Mouse (Mus musculus) effector memory CD4-positive, alpha-beta T cell, adult 7 months (primary cell): ENCODE results near the gene Zfp384. TPM values are rescaled to one million over a fixed set of nuclear protein-coding genes. Genes with fewer than 3 reads are reported as not detected.

Experiments used
- polyA plus RNA-seq: library from polyadenylated mRNA; unstranded; fragments of 100-300 nt; shearing (Covaris generic); gene quantifications from one replicate; pipeline ENCODE4 v1.2.1, GENCODE M21; 2017

Zfp384 gene
- 55.9 TPM for polyA plus RNA-seq

GRCm38 (mm10) chr6:125009129-125009180 is at the start of gene Zfp384:
Gene Zfp384 (plus strand): TSS chr6:125009145.

GRCm38 (mm10) chr6:124965088-124965719 is 43.7 kb upstream of the Zfp384 start, which contains the start of gene Cops7a:
Gene Cops7a (minus strand): TSS chr6:124965538.

GRCm38 (mm10) chr6:124996551-124997501 is 12.1 kb upstream of the Zfp384 start, which contains the start of gene Pianp:
Gene Pianp (plus strand): TSS chr6:124996694.

GRCm38 (mm10) chr6:125039533-125040153 is 30.7 kb downstream of the Zfp384 start, which contains the start of gene Ing4:
Gene Ing4 (plus strand): TSS chr6:125039760.

GRCm38 (mm10) chr6:125049678-125050077 is 40.7 kb downstream of the Zfp384 start, which contains the start of gene Acrbp:
Gene Acrbp (plus strand): TSS chr6:125049689.

GRCm38 (mm10) chr6:125067571-125067995 is 58.6 kb downstream of the Zfp384 start, which contains the start of gene Lpar5:
Gene Lpar5 (plus strand): TSS chr6:125067920.

Other genes with a start within 250 kb of the Zfp384 start
- gene Eno2, start 239.5 kb upstream of the Zfp384 start, polyA plus RNA-seq = 2.6 TPM
- 6.4 TPM for gene Lrrc23, start 229.4 kb upstream of the Zfp384 start, polyA plus RNA-seq
- gene Spsb2, start 200.5 kb upstream of the Zfp384 start, polyA plus RNA-seq = 1.8 TPM
- 98.4 TPM for gene Tpi1, start 194.8 kb upstream of the Zfp384 start, polyA plus RNA-seq
- 69.2 TPM for gene Usp5, start 179.7 kb upstream of the Zfp384 start, polyA plus RNA-seq
- gene Cdca3, start 179.6 kb upstream of the Zfp384 start, polyA plus RNA-seq = 3.2 TPM
- not detected for gene Gnb3, start 168.9 kb upstream of the Zfp384 start, polyA plus RNA-seq
- gene P3h3, start 151.4 kb upstream of the Zfp384 start, polyA plus RNA-seq = not detected
- not detected for gene Gpr162, start 145.2 kb upstream of the Zfp384 start, polyA plus RNA-seq
- 584 TPM for gene Cd4, start 120.9 kb upstream of the Zfp384 start, polyA plus RNA-seq
- gene Lag3, start 97.4 kb upstream of the Zfp384 start, polyA plus RNA-seq = not detected
- 4.5 TPM for gene Ptms, start 89.0 kb upstream of the Zfp384 start, polyA plus RNA-seq
- gene Mlf2, start 77.8 kb upstream of the Zfp384 start, polyA plus RNA-seq = 126 TPM
- 38.9 TPM for gene Cops7a, start 43.6 kb upstream of the Zfp384 start, polyA plus RNA-seq
- not detected for gene Pianp, start 12.5 kb upstream of the Zfp384 start, polyA plus RNA-seq
- 49.3 TPM for gene Ing4, start 30.6 kb downstream of the Zfp384 start, polyA plus RNA-seq
- gene Acrbp, start 40.5 kb downstream of the Zfp384 start, polyA plus RNA-seq = 7.8 TPM
- gene Lpar5, start 58.8 kb downstream of the Zfp384 start, polyA plus RNA-seq = 7.1 TPM
- 37.9 TPM for gene Chd4, start 86.8 kb downstream of the Zfp384 start, polyA plus RNA-seq
- gene Nop2, start 122.8 kb downstream of the Zfp384 start, polyA plus RNA-seq = 36.2 TPM
- gene Iffo1, start 136.1 kb downstream of the Zfp384 start, polyA plus RNA-seq = 16.8 TPM
- gene Gapdh, start 157.3 kb downstream of the Zfp384 start, polyA plus RNA-seq = 339 TPM
- gene Ncapd2, start 182.6 kb downstream of the Zfp384 start, polyA plus RNA-seq = 16.2 TPM
- gene Mrpl51, start 182.7 kb downstream of the Zfp384 start, polyA plus RNA-seq = 63.7 TPM
- gene Vamp1, start 206.4 kb downstream of the Zfp384 start, polyA plus RNA-seq = 16.1 TPM
- gene Tapbpl, start 222.7 kb downstream of the Zfp384 start, polyA plus RNA-seq = 104 TPM
- 270 TPM for gene Cd27, start 227.9 kb downstream of the Zfp384 start, polyA plus RNA-seq